Mouse (Mus musculus): ENCODE measurements around the gene Cog8. TPM values are rescaled to one million over a fixed set of nuclear protein-coding genes. Genes with fewer than 3 reads are reported as not detected.

Cog8 gene
- total and polyA plus RNA-seq, 3 experiments, result 27.0 to 27.2 TPM; not detected in 1

DNA sequence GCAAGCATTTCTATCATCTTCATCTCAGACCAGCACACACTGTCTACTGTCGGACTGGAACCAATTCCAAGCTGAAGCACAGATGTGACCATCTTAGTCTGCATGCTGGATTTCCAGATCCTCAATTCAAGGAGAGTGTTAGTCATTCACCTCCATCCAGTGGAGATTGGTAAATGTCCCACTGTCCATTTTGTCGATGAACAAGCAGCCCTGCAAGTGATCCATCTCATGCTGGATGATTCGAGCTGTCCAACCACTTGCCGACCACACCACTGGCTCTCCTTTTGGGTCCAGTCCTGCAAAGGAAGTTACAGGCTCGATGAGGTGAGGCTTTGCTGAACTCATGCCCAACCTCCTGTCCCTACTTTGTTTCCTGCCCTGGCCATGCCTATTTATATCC lies 9.5 kb downstream of the Cog8 start:
- no peak overlapping the region; the same call in 1 of the 2 replicates for H3K9ac ChIP-seq (ENCODE audit: control insufficient read depth, low read depth, low read length, poor library complexity, severe bottlenecking)
- H3K4me1 ChIP-seq (ENCODE audit: control insufficient read depth in 1 of 2, insufficient read depth in 2 of 2, low read length in 2 of 2), result peaks cover 0 to 6% of the 10 kb centered on the region in 2 experiments; a peak in 2 of 4 replicates
- H3K4me3 ChIP-seq (ENCODE audit: control insufficient read depth in 1 of 2, insufficient read depth in 1 of 2, low read depth in 2 of 2, low read length in 2 of 2), result no peak overlapping the region

DNA sequence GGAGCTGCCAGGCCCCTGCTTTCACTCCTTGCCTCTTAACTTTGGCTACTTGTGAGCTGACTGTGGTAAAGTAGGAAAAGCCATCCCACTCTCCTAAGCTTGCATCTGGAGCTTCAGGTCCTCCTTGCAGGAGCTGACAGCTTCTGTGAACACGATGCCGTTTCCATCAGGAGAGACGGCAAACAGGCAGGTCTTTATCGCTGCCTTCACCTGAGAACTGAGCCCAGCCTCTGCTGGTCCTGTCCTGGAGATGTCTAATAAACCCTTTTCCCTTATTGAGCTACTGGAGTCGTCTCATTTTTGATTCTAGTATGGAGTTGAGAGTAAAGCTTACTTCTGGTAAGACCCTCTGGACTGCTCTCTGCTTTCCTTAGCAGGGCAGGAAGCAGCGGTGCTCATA lies 11.0 kb downstream of the Cog8 start:
- Histone ChIP-seq H3K4me3 (ENCODE audit: control insufficient read depth in 1 of 2, insufficient read depth in 1 of 2, low read depth in 2 of 2, low read length in 2 of 2) (no peak overlapping the region), H3K36me3 (ENCODE audit: control insufficient read depth in 1 of 2, insufficient read depth in 2 of 2, low read length in 2 of 2) (peaks cover 14 to 22% of the 10 kb centered on the region in 2 experiments), H3K9ac (ENCODE audit: control insufficient read depth, low read depth, low read length, poor library complexity, severe bottlenecking) (no peak overlapping the region), H3K9me3 (replicated peaks; ENCODE audit: insufficient read depth, low read length) (no peaks in the 10 kb centered on the region), H3K27me3 (ENCODE audit: control insufficient read depth in 1 of 2, insufficient read depth in 2 of 2, low read length in 2 of 2) (no peaks in the 10 kb centered on the region), H3K27ac (ENCODE audit: control insufficient read depth, low read depth, low read length) (no peak overlapping the region), H3K79me2 (ENCODE audit: control insufficient read depth, insufficient read depth, low read length, poor library complexity) (peaks cover 24% of the 10 kb centered on the region), H3K4me1 (ENCODE audit: control insufficient read depth in 1 of 2, insufficient read depth in 2 of 2, low read length in 2 of 2) (peaks cover 0 to 6% of the 10 kb centered on the region in 2 experiments; a peak in 2 of 4 replicates)
- no peak for TF ChIP-seq GATA1 (IDR thresholded peaks at IDR 0.05; ENCODE audit: low read depth, low read length)
- no peak for TF ChIP-seq TCF12 (IDR thresholded peaks at IDR 0.05; ENCODE audit: low read depth, low read length)
- peak; percentile 54; the same call in 1 of the 2 replicates for TF ChIP-seq POLR2AphosphoS2 (IDR thresholded peaks at IDR 0.05; ENCODE audit: low read length)
- DNase-seq (ENCODE audit: low read depth, low spot score), result no peak

More for the DNA sequence above, 9.5 kb downstream of the Cog8 start:
- no peak for TF ChIP-seq ZKSCAN1 (IDR thresholded peaks at IDR 0.05; ENCODE audit: low read depth, low read length)
- no peak for TF ChIP-seq USF2 (IDR thresholded peaks at IDR 0.05; ENCODE audit: borderline replicate concordance in 1 of 2, insufficient read depth in 1 of 2, low read depth in 1 of 2, low read length in 2 of 2)
- no peak for TF ChIP-seq MAZ (IDR thresholded peaks at IDR 0.05; ENCODE audit: low read depth, low read length)
- TF ChIP-seq SIN3A (IDR thresholded peaks at IDR 0.05; ENCODE audit: low read length), result no peak
- TF ChIP-seq E2F4 (IDR thresholded peaks at IDR 0.05; ENCODE audit: borderline replicate concordance, low read depth, low read length), result no peak
- no peak for TF ChIP-seq KAT2A (conservative IDR thresholded peaks at IDR 0.05; ENCODE audit: low read depth, low read length)
- no peak for TF ChIP-seq POLR2A (IDR thresholded peaks at IDR 0.05; ENCODE audit: control insufficient read depth in 1 of 2, insufficient read depth in 1 of 2, low read depth in 1 of 2, low read length in 2 of 2, poor library complexity in 1 of 2)
- TF ChIP-seq RAD21 (IDR thresholded peaks at IDR 0.05; ENCODE audit: low read depth, low read length), result no peak
- no peak for TF ChIP-seq SMC3 (IDR thresholded peaks at IDR 0.05; ENCODE audit: low read depth, low read length)
- TF ChIP-seq MYC (IDR thresholded peaks at IDR 0.05; ENCODE audit: low read depth, low read length), result no peak
- TF ChIP-seq CHD1 (IDR thresholded peaks at IDR 0.05; ENCODE audit: low read depth, low read length), result no peak
- TF ChIP-seq USF1 (IDR thresholded peaks at IDR 0.05; ENCODE audit: low read depth, low read length), result no peak
- TF ChIP-seq CTCF (IDR thresholded peaks at IDR 0.05 in 2 of 3, conservative IDR thresholded peaks at IDR 0.05 in 1 of 3; ENCODE audit: control insufficient read depth in 1 of 3, insufficient read depth in 1 of 3, low read depth in 2 of 3, low read length in 3 of 3, poor library complexity in 1 of 3, severe bottlenecking in 1 of 3), result no peak
- TF ChIP-seq GABPA (IDR thresholded peaks at IDR 0.05; ENCODE audit: low read depth, low read length), result no peak
- TF ChIP-seq ZMIZ1 (IDR thresholded peaks at IDR 0.05; ENCODE audit: low read depth, low read length), result no peak
- TF ChIP-seq POLR2AphosphoS2 (IDR thresholded peaks at IDR 0.05; ENCODE audit: low read length), result no peak
- TF ChIP-seq MAFK (IDR thresholded peaks at IDR 0.05; ENCODE audit: borderline replicate concordance, low read depth, low read length), result no peak
- no peak for TF ChIP-seq ZNF384 (IDR thresholded peaks at IDR 0.05; ENCODE audit: low read depth, low read length)
- Histone ChIP-seq H3K36me3 (ENCODE audit: control insufficient read depth in 1 of 2, insufficient read depth in 2 of 2, low read length in 2 of 2) (peaks cover 14 to 15% of the 10 kb centered on the region in 2 experiments), H3K27ac (ENCODE audit: control insufficient read depth, low read depth, low read length) (no peak overlapping the region), H3K9me3 (replicated peaks; ENCODE audit: insufficient read depth, low read length) (no peaks in the 10 kb centered on the region), H3K79me2 (ENCODE audit: control insufficient read depth, insufficient read depth, low read length, poor library complexity) (peaks cover 25% of the 10 kb centered on the region), H3K27me3 (ENCODE audit: control insufficient read depth in 1 of 2, insufficient read depth in 2 of 2, low read length in 2 of 2) (no peaks in the 10 kb centered on the region)
- DNase-seq (ENCODE audit: low read depth, low spot score), result no peak

Measured in MEL (cell line).